Mouse (Mus musculus): ENCODE measurements around the gene Prdx1. TPM values are rescaled to one million over a fixed set of nuclear protein-coding genes. Genes with fewer than 3 reads are reported as not detected.

Gene Prdx1
- polyA plus RNA-seq, 1 experiment, result not detected

GRCm38 (mm10) chr4:116708791-116709390, 23.5 kb downstream of the Prdx1 start:
- H3K4me1 ChIP-seq (ENCODE audit: control insufficient read depth, insufficient read depth, low read length), result no peaks in the 10 kb centered on the region; the same call in 1 of the 2 replicates

DNA sequence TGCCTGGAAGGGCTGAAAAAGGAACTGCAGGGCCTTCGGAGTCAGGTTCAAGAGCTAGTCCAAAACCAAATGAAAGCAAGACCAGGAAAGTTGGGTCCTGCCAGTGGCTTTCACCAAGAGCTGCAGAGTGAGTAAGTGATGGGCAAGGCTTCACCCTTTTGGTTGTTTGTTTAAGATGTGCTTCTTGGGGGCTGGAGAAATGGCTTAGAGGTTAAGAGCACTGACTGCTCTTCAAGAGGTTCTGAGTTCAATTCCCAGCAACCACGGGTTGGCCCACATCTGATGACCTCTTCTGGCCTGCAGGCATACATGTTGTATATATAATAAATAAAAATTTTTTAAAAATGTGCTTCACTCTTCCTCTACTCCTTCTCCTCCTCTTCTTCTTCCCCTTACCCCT, 24.8 kb downstream of the Prdx1 start:
- WGBS, result 96% methylated on average over 2 of the region's 2 CpGs
- TF ChIP-seq CTCF (IDR thresholded peaks at IDR 0.05; ENCODE audit: insufficient read depth, low read depth, low read length), result no peak
- no peak for TF ChIP-seq POLR2A (IDR thresholded peaks at IDR 0.05; ENCODE audit: insufficient read depth, low read depth, low read length)
- Histone ChIP-seq H3K4me3 (ENCODE audit: insufficient read depth, low read depth, low read length) (no peak overlapping the region), H3K4me1 (ENCODE audit: control insufficient read depth, insufficient read depth, low read length) (no peaks in the 10 kb centered on the region; the same call in 1 of the 2 replicates), H3K27ac (ENCODE audit: insufficient read depth, low read depth, low read length) (no peak overlapping the region)

More at GRCm38 (mm10) chr4:116708791-116709390, 23.5 kb downstream of the Prdx1 start:
- no peak overlapping the region for H3K27ac ChIP-seq (ENCODE audit: insufficient read depth, low read depth, low read length)
- H3K4me3 ChIP-seq (ENCODE audit: insufficient read depth, low read depth, low read length), result peak overlapping the region; percentile 43
- no peak for TF ChIP-seq POLR2A (IDR thresholded peaks at IDR 0.05; ENCODE audit: insufficient read depth, low read depth, low read length)
- no peak for TF ChIP-seq CTCF (IDR thresholded peaks at IDR 0.05; ENCODE audit: insufficient read depth, low read depth, low read length)
- 7% methylated on average over 9 of the region's 9 CpGs for WGBS

GRCm38 (mm10) chr4:116712536-116712935, 27.2 kb downstream of the Prdx1 start:
- WGBS, result 100% methylated on average over 1 of the region's 1 CpGs
- Histone ChIP-seq H3K27ac (ENCODE audit: insufficient read depth, low read depth, low read length) (no peak overlapping the region), H3K4me1 (ENCODE audit: control insufficient read depth, insufficient read depth, low read length) (no peaks in the 10 kb centered on the region; the same call in 1 of the 2 replicates), H3K4me3 (ENCODE audit: insufficient read depth, low read depth, low read length) (no peak overlapping the region)
- TF ChIP-seq POLR2A (IDR thresholded peaks at IDR 0.05; ENCODE audit: insufficient read depth, low read depth, low read length) (no peak), CTCF (IDR thresholded peaks at IDR 0.05; ENCODE audit: insufficient read depth, low read depth, low read length) (no peak)

DNA sequence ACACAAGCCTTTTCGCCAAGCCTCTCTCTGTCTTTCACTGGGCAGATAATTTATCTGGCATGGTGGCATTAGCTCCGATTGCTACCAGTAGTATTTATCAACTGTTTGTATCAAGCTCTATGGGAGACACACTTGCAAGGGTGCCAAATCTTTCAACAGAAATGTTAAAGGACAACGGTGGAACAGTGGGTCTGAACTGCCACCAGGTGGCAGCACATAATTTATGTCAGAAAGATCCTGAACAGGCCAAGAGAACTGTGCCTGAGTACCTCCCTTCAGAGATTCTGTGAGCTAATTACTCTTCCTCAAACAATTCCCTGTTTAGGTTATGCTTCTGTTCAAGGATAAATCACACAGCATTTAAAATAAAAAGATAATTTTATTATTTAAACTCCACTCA, 34.1 kb downstream of the Prdx1 start:
- Histone ChIP-seq H3K27ac (ENCODE audit: insufficient read depth, low read depth, low read length) (no peak overlapping the region), H3K4me1 (ENCODE audit: control insufficient read depth, insufficient read depth, low read length) (peaks cover 5% of the 10 kb centered on the region), H3K4me3 (ENCODE audit: insufficient read depth, low read depth, low read length) (no peak overlapping the region)
- WGBS, result 8% methylated on average over 3 of the region's 3 CpGs
- TF ChIP-seq CTCF (IDR thresholded peaks at IDR 0.05; ENCODE audit: insufficient read depth, low read depth, low read length), result no peak
- TF ChIP-seq POLR2A (IDR thresholded peaks at IDR 0.05; ENCODE audit: insufficient read depth, low read depth, low read length), result no peak

DNA sequence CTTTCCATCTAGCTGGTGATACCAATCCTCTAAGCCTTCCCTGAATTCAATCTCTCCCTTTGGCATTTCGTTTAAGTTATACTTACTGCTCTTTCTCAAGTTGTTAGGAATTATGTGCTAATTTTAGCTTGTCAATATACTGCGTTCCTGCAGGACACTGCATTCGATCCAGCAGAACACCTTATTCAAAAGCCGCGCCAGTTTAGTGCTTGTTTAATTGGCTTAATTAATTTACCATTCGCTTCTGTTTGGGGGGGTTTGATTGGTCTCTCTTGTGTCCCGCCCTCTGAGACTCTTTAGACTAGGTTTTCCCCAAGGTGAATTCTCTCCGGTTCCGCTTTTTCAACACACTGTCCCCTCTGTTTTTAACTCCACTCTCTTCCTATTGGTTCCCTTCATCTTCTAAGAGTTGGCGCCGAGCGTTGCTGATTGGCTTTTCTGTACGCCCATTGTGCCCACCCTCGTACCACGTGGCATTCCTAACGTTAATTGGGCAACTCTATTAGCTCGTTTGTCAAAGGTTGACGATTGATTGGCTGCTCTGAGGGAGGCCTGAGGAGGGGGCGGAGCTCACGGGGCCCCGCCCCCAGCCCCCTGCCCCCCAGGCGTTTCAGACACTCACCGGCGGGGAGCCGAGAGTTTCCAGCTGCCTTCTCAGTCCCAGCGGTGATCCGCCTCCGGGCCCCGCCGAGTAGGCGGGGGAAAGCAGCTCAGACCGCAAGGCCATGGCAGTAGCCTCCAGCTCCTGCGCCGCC, 35.2 kb downstream of the Prdx1 start, which contains the start of gene Tesk2:
Gene Tesk2 (plus strand): TSS at position 606 of the 755 bp plus-strand sequence.
- H3K4me3 ChIP-seq (ENCODE audit: insufficient read depth, low read depth, low read length), result peak within 1 kb of the TSS; percentile 99
- TF ChIP-seq CTCF (IDR thresholded peaks at IDR 0.05; ENCODE audit: insufficient read depth, low read depth, low read length) (no peak), POLR2A (IDR thresholded peaks at IDR 0.05; ENCODE audit: insufficient read depth, low read depth, low read length) (0 out of 2 replicates have a peak, but pooled peaks have one; percentile 21)
- peak within 1 kb of the TSS; percentile 59; the same call in 1 of the 2 replicates for H3K27ac ChIP-seq (ENCODE audit: insufficient read depth, low read depth, low read length)
- WGBS, result under 1% methylated on average over 33 of the region's 34 CpGs
- peaks cover 5% of the 10 kb centered on the region for H3K4me1 ChIP-seq (ENCODE audit: control insufficient read depth, insufficient read depth, low read length)

DNA sequence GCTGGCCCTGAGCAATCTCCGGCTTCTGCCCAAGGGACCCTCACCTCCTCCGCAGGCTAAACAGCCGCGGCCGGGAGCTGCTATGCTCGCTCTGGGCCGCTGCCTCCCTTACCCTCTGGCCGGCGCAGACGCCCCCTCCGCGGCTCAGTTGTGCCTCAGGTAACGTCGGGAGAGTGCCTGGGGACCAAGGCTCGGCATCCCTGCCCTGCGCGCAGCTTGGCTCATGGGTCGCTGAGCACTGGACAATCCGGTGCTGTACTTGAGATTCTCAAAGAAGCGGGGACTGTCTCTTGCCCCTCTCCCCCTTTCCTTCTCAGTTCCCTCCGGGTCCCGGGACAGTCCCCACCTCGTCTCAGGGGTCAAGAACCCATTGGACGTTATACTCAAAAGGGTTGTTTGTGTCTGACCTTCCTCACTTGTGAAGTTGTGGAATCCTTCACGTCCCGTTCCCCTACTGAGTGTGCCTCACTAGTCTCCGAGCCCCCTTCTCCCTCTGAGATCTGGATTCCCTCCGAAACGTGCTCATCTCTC, 35.8 kb downstream of the Prdx1 start:
- TF ChIP-seq CTCF (IDR thresholded peaks at IDR 0.05; ENCODE audit: insufficient read depth, low read depth, low read length), result no peak
- no peak for TF ChIP-seq POLR2A (IDR thresholded peaks at IDR 0.05; ENCODE audit: insufficient read depth, low read depth, low read length)
- H3K27ac ChIP-seq (ENCODE audit: insufficient read depth, low read depth, low read length), result peak overlapping the region; percentile 59; the same call in 1 of the 2 replicates

GRCm38 (mm10) chr4:116722230-116722629, 36.9 kb downstream of the Prdx1 start:
- TF ChIP-seq CTCF (IDR thresholded peaks at IDR 0.05; ENCODE audit: insufficient read depth, low read depth, low read length) (no peak), POLR2A (IDR thresholded peaks at IDR 0.05; ENCODE audit: insufficient read depth, low read depth, low read length) (no peak)
- Histone ChIP-seq H3K4me3 (ENCODE audit: insufficient read depth, low read depth, low read length) (no peak overlapping the region), H3K27ac (ENCODE audit: insufficient read depth, low read depth, low read length) (no peak overlapping the region), H3K4me1 (ENCODE audit: control insufficient read depth, insufficient read depth, low read length) (peaks cover 5% of the 10 kb centered on the region)
- 72% methylated on average over 7 of the region's 7 CpGs for WGBS

More for the DNA sequence above, 35.8 kb downstream of the Prdx1 start:
- Histone ChIP-seq H3K4me3 (ENCODE audit: insufficient read depth, low read depth, low read length) (peak overlapping the region; percentile 99), H3K4me1 (ENCODE audit: control insufficient read depth, insufficient read depth, low read length) (peaks cover 5% of the 10 kb centered on the region)
- under 1% methylated on average over 28 of the region's 29 CpGs for WGBS

- WGBS, result 88% methylated on average over 5 of the region's 5 CpGs
- H3K4me3 ChIP-seq (ENCODE audit: insufficient read depth, low read depth, low read length), result no peak overlapping the region
- TF ChIP-seq CTCF (IDR thresholded peaks at IDR 0.05; ENCODE audit: insufficient read depth, low read depth, low read length) (no peak), POLR2A (IDR thresholded peaks at IDR 0.05; ENCODE audit: insufficient read depth, low read depth, low read length) (no peak)
- no peak overlapping the region for H3K27ac ChIP-seq (ENCODE audit: insufficient read depth, low read depth, low read length)
- peaks cover 5% of the 10 kb centered on the region for H3K4me1 ChIP-seq (ENCODE audit: control insufficient read depth, insufficient read depth, low read length)
Observed at GRCm38 (mm10) chr4:116725444-116725843, 40.1 kb downstream of the Prdx1 start.

DNA sequence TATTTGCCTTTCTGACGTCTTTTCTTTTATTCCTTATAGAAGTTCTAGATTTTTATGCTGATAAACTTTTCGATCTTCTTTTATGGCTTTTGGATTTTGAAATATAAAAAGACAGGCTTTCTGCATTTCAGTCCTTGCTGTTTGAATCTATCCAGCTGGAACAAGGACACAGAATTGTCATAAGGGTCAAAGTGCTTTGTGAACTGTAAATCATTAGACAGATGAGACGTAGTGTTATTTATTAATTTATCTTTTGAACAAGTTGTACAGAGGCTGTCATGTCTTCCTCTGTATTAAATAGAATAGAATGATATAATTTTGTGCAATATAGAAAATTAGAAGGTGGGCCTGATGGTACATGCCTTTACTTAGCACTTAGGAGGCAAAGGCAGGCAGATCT, 42.1 kb downstream of the Prdx1 start:
- TF ChIP-seq POLR2A (IDR thresholded peaks at IDR 0.05; ENCODE audit: insufficient read depth, low read depth, low read length), result no peak
- no peak for TF ChIP-seq CTCF (IDR thresholded peaks at IDR 0.05; ENCODE audit: insufficient read depth, low read depth, low read length)
- Histone ChIP-seq H3K4me3 (ENCODE audit: insufficient read depth, low read depth, low read length) (no peak overlapping the region), H3K4me1 (ENCODE audit: control insufficient read depth, insufficient read depth, low read length) (no peaks in the 10 kb centered on the region), H3K27ac (ENCODE audit: insufficient read depth, low read depth, low read length) (no peak overlapping the region)
- 93% methylated on average over 3 of the region's 3 CpGs for WGBS

Measured in olfactory bulb, adult 2 months (tissue).